Mouse (Mus musculus): ENCODE data around the gene Alkbh6. TPM values are rescaled to one million over a fixed set of nuclear protein-coding genes. Genes with fewer than 3 reads are reported as not detected.

Alkbh6 gene
- polyA plus RNA-seq, 1 experiment from 2014 or later = 123 TPM

GRCm38 (mm10) chr7:30310136-30310535, 1.6 kb downstream of the Alkbh6 start:
- no peaks in the 10 kb centered on the region for H3K9me3 ChIP-seq (ENCODE audit: control insufficient read depth, low read length)
- no peak overlapping the region for H3K9ac ChIP-seq
- H3K4me3 ChIP-seq (replicated peaks; ENCODE audit: low read length) = no peak overlapping the region
- DNase-seq (ENCODE audit: low spot score) = no peak
- peaks cover 17% of the 10 kb centered on the region for H3K4me1 ChIP-seq (replicated peaks; ENCODE audit: control insufficient read depth, insufficient read depth, low read length)
- peak overlapping the region; percentile 83; the same call in 1 of the 2 replicates for H3K4me2 ChIP-seq (replicated peaks)
- no peak overlapping the region for H3K27ac ChIP-seq
- H3K36me3 ChIP-seq (replicated peaks; ENCODE audit: control insufficient read depth, insufficient read depth) = peaks cover 36% of the 10 kb centered on the region
- no peaks in the 10 kb centered on the region for H3K27me3 ChIP-seq (ENCODE audit: control insufficient read depth, insufficient read depth, low read length)
- ATAC-seq (ENCODE audit: low FRiP score) = no peak
- WGBS = 92% methylated on average over 12 of the region's 12 CpGs

- H3K9ac ChIP-seq = no peak overlapping the region
- no peak for DNase-seq (ENCODE audit: low spot score)
- H3K9me3 ChIP-seq (ENCODE audit: control insufficient read depth, low read length) = no peaks in the 10 kb centered on the region
- ATAC-seq (ENCODE audit: low FRiP score) = no peak
- H3K4me3 ChIP-seq (replicated peaks; ENCODE audit: low read length) = no peak overlapping the region
- H3K27me3 ChIP-seq (ENCODE audit: control insufficient read depth, insufficient read depth, low read length) = no peaks in the 10 kb centered on the region
- H3K36me3 ChIP-seq (replicated peaks; ENCODE audit: control insufficient read depth, insufficient read depth) = peaks cover 13% of the 10 kb centered on the region; the same call in 1 of the 2 replicates
- H3K4me1 ChIP-seq (replicated peaks; ENCODE audit: control insufficient read depth, insufficient read depth, low read length) = peaks cover 11% of the 10 kb centered on the region
- H3K4me2 ChIP-seq (replicated peaks) = no peak overlapping the region
- no peak overlapping the region for H3K27ac ChIP-seq
- WGBS = 58% methylated on average over 27 of the region's 27 CpGs
These were observed 5.3 kb downstream of the Alkbh6 start for GRCm38 (mm10) chr7:30313666-30314320.

- H3K27ac ChIP-seq = no peak within 1 kb of the TSS
- H3K4me3 ChIP-seq (replicated peaks; ENCODE audit: low read length) = no peak within 1 kb of the TSS
- H3K4me1 ChIP-seq (replicated peaks; ENCODE audit: control insufficient read depth, insufficient read depth, low read length) = peaks cover 4% of the 10 kb centered on the region
- WGBS = 4% methylated on average over 9 of the region's 9 CpGs
- H3K36me3 ChIP-seq (replicated peaks; ENCODE audit: control insufficient read depth, insufficient read depth) = peaks cover 13% of the 10 kb centered on the region; the same call in 1 of the 2 replicates
- H3K9me3 ChIP-seq (ENCODE audit: control insufficient read depth, low read length) = no peaks in the 10 kb centered on the region
- H3K27me3 ChIP-seq (ENCODE audit: control insufficient read depth, insufficient read depth, low read length) = no peaks in the 10 kb centered on the region
- H3K9ac ChIP-seq = no peak within 1 kb of the TSS
- peak within 1 kb of the TSS; percentile 1 for H3K4me2 ChIP-seq (replicated peaks)
- no peak for DNase-seq (ENCODE audit: low spot score)
- no peak for ATAC-seq (ENCODE audit: low FRiP score)
These were observed 6.2 kb downstream of the Alkbh6 start, which contains the start of gene Syne4 for GRCm38 (mm10) chr7:30314721-30315155. TSS of gene Syne4 (plus strand) at chr7:30314807.

- no peak for ATAC-seq (ENCODE audit: low FRiP score)
- WGBS = 86% methylated on average over 13 of the region's 13 CpGs
- H3K27ac ChIP-seq = no peak overlapping the region
- H3K4me1 ChIP-seq (replicated peaks; ENCODE audit: control insufficient read depth, insufficient read depth, low read length) = peaks cover 4% of the 10 kb centered on the region
- DNase-seq (ENCODE audit: low spot score) = no peak
- H3K27me3 ChIP-seq (ENCODE audit: control insufficient read depth, insufficient read depth, low read length) = no peaks in the 10 kb centered on the region
- no peak overlapping the region for H3K9ac ChIP-seq
- H3K36me3 ChIP-seq (replicated peaks; ENCODE audit: control insufficient read depth, insufficient read depth) = peaks cover 13% of the 10 kb centered on the region; the same call in 1 of the 2 replicates
- no peak overlapping the region for H3K4me3 ChIP-seq (replicated peaks; ENCODE audit: low read length)
- no peaks in the 10 kb centered on the region for H3K9me3 ChIP-seq (ENCODE audit: control insufficient read depth, low read length)
- H3K4me2 ChIP-seq (replicated peaks) = no peak overlapping the region
These were observed 7.3 kb downstream of the Alkbh6 start for GRCm38 (mm10) chr7:30315559-30316529.

GRCm38 (mm10) chr7:30318142-30318541, 9.6 kb downstream of the Alkbh6 start:
- WGBS = 91% methylated on average over 3 of the region's 3 CpGs
- no peak for ATAC-seq (ENCODE audit: low FRiP score)
- no peak for DNase-seq (ENCODE audit: low spot score)
- Histone ChIP-seq H3K9ac (no peak overlapping the region), H3K36me3 (replicated peaks; ENCODE audit: control insufficient read depth, insufficient read depth) (peaks cover 3% of the 10 kb centered on the region; the same call in 1 of the 2 replicates), H3K4me1 (replicated peaks; ENCODE audit: control insufficient read depth, insufficient read depth, low read length) (peaks cover 18% of the 10 kb centered on the region), H3K27me3 (ENCODE audit: control insufficient read depth, insufficient read depth, low read length) (no peaks in the 10 kb centered on the region), H3K4me2 (replicated peaks) (no peak overlapping the region), H3K9me3 (ENCODE audit: control insufficient read depth, low read length) (no peaks in the 10 kb centered on the region), H3K4me3 (replicated peaks; ENCODE audit: low read length) (no peak overlapping the region), H3K27ac (no peak overlapping the region)

GRCm38 (mm10) chr7:30320946-30321345, 12.4 kb downstream of the Alkbh6 start:
- no peaks in the 10 kb centered on the region for H3K9me3 ChIP-seq (ENCODE audit: control insufficient read depth, low read length)
- no peaks in the 10 kb centered on the region for H3K27me3 ChIP-seq (ENCODE audit: control insufficient read depth, insufficient read depth, low read length)
- H3K27ac ChIP-seq = no peak overlapping the region
- 77% methylated on average over 2 of the region's 2 CpGs for WGBS
- peak overlapping the region; percentile 87 for H3K9ac ChIP-seq
- H3K4me3 ChIP-seq (replicated peaks; ENCODE audit: low read length) = peak overlapping the region; percentile 75
- peaks cover 18% of the 10 kb centered on the region for H3K4me1 ChIP-seq (replicated peaks; ENCODE audit: control insufficient read depth, insufficient read depth, low read length)
- DNase-seq (ENCODE audit: low spot score) (no peak), ATAC-seq (ENCODE audit: low FRiP score) (no peak)
- H3K4me2 ChIP-seq (replicated peaks) = peak overlapping the region; percentile 85
- H3K36me3 ChIP-seq (replicated peaks; ENCODE audit: control insufficient read depth, insufficient read depth) = no peaks in the 10 kb centered on the region; the same call in 1 of the 2 replicates

GRCm38 (mm10) chr7:30321539-30322284, 13.2 kb downstream of the Alkbh6 start, which contains the start of gene E130208F15Rik:
TSS of gene E130208F15Rik (plus strand) at chr7:30321740.
- Histone ChIP-seq H3K4me2 (replicated peaks) (peak within 1 kb of the TSS; percentile 85), H3K36me3 (replicated peaks; ENCODE audit: control insufficient read depth, insufficient read depth) (no peaks in the 10 kb centered on the region; the same call in 1 of the 2 replicates), H3K4me3 (replicated peaks; ENCODE audit: low read length) (peak within 1 kb of the TSS; percentile 75), H3K4me1 (replicated peaks; ENCODE audit: control insufficient read depth, insufficient read depth, low read length) (peaks cover 18% of the 10 kb centered on the region), H3K9ac (peak within 1 kb of the TSS; percentile 87), H3K27ac (peak within 1 kb of the TSS; percentile 78), H3K27me3 (ENCODE audit: control insufficient read depth, insufficient read depth, low read length) (no peaks in the 10 kb centered on the region), H3K9me3 (ENCODE audit: control insufficient read depth, low read length) (no peaks in the 10 kb centered on the region)
- ATAC-seq (ENCODE audit: low FRiP score) = peak; percentile 63; the same call in 1 of the 2 replicates
- WGBS = under 1% methylated on average over 58 of the region's 63 CpGs
- DNase-seq (ENCODE audit: low spot score) = peak; percentile 33

- Histone ChIP-seq H3K4me2 (replicated peaks) (peak overlapping the region; percentile 85), H3K4me1 (replicated peaks; ENCODE audit: control insufficient read depth, insufficient read depth, low read length) (peaks cover 18% of the 10 kb centered on the region), H3K27ac (peak overlapping the region; percentile 78), H3K9me3 (ENCODE audit: control insufficient read depth, low read length) (no peaks in the 10 kb centered on the region), H3K27me3 (ENCODE audit: control insufficient read depth, insufficient read depth, low read length) (no peaks in the 10 kb centered on the region), H3K36me3 (replicated peaks; ENCODE audit: control insufficient read depth, insufficient read depth) (no peaks in the 10 kb centered on the region; the same call in 1 of the 2 replicates), H3K4me3 (replicated peaks; ENCODE audit: low read length) (peak overlapping the region; percentile 75), H3K9ac (peak overlapping the region; percentile 87)
- ATAC-seq (ENCODE audit: low FRiP score) (peak; percentile 99), DNase-seq (ENCODE audit: low spot score) (peak; percentile 94)
- under 1% methylated on average over 18 of the region's 20 CpGs for WGBS
These were observed 13.8 kb downstream of the Alkbh6 start for GRCm38 (mm10) chr7:30322285-30322667.

Data from hindbrain, embryonic 14.5 days (tissue).